Mouse (Mus musculus): ENCODE measurements around the gene Ddx54. TPM values are rescaled to one million over a fixed set of nuclear protein-coding genes. Genes with fewer than 3 reads are reported as not detected.

The Ddx54 gene
- 34.8 and 38.6 TPM in 2 replicates for polyA plus RNA-seq (2015; fragmentation: Nextera tagmentation; extraction: Ambion mirVana)

DNA sequence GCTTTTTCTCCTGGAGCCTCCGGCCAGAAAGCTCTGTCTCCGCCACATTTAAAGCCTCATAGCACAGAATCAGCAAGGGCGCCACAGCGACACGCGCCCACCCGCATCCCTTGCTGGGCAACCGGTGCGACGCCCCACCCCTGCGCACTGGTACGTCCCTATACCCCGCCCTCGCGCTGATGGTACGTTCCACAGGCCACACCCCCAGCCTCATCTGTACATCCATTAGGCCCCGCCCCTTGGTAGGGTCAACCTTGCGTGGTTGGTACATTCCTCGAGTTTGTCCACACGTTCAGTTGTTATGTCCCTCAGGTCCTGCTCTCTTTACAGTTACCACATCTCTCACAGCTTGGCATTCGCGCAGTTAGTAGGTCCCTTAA lies at the start of gene Ddx54, which contains the start of gene Rita1:
TSS of gene Ddx54 (plus strand) at position 298 of the 380 bp plus-strand sequence.
TSS of gene Rita1 (minus strand) at position 148 of the 380 bp plus-strand sequence.
- ATAC-seq (replicated peaks; ENCODE audit: low FRiP score, low read depth) (peak; percentile 87), DNase-seq (ENCODE audit: low spot score) (peak; percentile 99)
- H3K9me3 ChIP-seq (replicated peaks; ENCODE audit: low read length) = no peaks in the 10 kb centered on the region
- H3K4me1 ChIP-seq (replicated peaks; ENCODE audit: insufficient read depth, low read length) = peaks cover 11% of the 10 kb centered on the region; the same call in 1 of the 2 replicates
- H3K27me3 ChIP-seq (ENCODE audit: insufficient read depth, low read length) = no peaks in the 10 kb centered on the region
- H3K4me3 ChIP-seq (replicated peaks; ENCODE audit: low read depth, low read length) = peak within 1 kb of the TSS; percentile 59
- WGBS = 1% methylated on average over 22 of the region's 22 CpGs
- peak within 1 kb of the TSS; percentile 70 for H3K9ac ChIP-seq (ENCODE audit: low read depth, low read length)
- peak within 1 kb of the TSS; percentile 92 for H3K4me2 ChIP-seq (ENCODE audit: low read length)
- no peak for TF ChIP-seq CTCF (IDR thresholded peaks at IDR 0.05; ENCODE audit: low read depth)
- H3K36me3 ChIP-seq (ENCODE audit: insufficient read depth, low read length) = 0 out of 2 replicates have a peak, but pooled peaks cover 8% of the 10 kb centered on the region
- peak within 1 kb of the TSS; percentile 85 for H3K27ac ChIP-seq

DNA sequence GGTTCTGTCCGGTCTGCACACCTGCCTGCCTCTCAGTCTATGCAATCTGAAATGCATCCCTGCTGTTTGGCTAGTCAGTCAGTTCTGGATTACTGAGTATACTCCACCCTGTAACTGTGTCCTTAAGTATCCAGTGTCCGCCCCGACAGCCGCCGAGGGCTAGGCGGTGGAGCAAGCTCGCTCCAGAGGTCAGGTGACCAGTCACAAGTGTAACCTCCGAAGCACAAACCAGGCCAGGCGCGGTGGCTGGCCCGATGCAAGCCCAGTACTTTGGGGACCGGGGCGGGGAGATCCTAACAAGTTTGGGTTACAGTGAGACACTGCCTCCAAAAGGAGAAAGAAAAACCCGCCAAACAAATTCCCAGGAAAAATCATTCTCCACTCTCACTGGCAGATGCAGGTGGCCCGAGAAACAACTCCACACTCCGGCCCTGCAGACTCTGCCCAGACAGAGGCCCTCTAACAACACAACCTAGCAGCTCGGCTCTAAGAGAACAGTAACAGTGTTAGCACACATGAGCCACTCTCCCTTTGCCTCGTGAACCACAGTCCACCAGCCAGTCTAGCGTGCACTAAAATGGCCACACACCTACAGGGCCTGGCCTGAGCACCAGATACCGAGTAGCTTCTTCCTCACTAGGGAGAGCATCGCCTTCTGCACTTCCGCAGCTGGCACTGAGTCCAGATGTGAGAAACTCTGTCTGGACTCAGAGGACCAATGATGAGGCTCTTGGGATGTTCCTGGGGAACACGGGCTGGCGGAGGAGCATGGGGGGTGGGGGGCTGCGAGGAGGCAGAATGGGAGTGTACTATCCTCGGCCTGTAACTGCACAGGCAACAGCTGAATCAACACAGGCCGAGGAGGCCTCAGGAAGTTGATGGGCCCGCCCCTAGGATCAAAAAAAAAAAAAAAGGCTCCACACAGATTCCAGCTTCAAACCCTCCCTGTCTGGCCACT lies 49.3 kb upstream of the Ddx54 start:
- WGBS = 17% methylated on average over 28 of the region's 28 CpGs
- Histone ChIP-seq H3K9me3 (replicated peaks; ENCODE audit: low read length) (no peaks in the 10 kb centered on the region), H3K27ac (peak overlapping the region; percentile 84), H3K27me3 (ENCODE audit: insufficient read depth, low read length) (no peaks in the 10 kb centered on the region), H3K36me3 (ENCODE audit: insufficient read depth, low read length) (no peaks in the 10 kb centered on the region), H3K4me3 (replicated peaks; ENCODE audit: low read depth, low read length) (no peak overlapping the region), H3K4me1 (replicated peaks; ENCODE audit: insufficient read depth, low read length) (peaks cover 69% of the 10 kb centered on the region), H3K4me2 (ENCODE audit: low read length) (peak overlapping the region; percentile 21; the same call in 1 of the 2 replicates), H3K9ac (ENCODE audit: low read depth, low read length) (peak overlapping the region; percentile 8; the same call in 1 of the 2 replicates)
- peak; percentile 53; the same call in 1 of the 2 replicates for ATAC-seq (replicated peaks; ENCODE audit: low FRiP score, low read depth)
- DNase-seq (ENCODE audit: low spot score) = peak; percentile 93
- no peak for TF ChIP-seq CTCF (IDR thresholded peaks at IDR 0.05; ENCODE audit: low read depth)

DNA sequence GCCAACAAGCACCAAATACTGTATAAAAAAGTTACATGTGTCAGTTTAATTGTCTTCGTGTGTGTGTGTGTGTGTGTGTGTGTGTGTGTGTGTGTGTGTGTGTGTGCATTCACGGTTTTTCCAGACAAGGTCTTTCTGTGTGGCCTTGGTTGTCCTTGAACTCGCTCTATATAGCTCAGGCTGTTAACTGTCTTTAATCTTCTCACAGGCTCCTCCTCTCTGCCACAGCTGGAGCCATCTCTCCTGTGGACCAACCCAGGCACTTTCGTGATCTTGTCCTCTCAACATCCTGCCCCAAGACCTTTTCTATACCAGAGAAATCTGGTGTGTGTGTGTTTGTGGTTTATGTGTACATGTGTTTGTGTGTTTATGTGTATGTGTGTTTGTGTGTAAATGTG lies 48.6 kb upstream of the Ddx54 start:
- 29% methylated on average over 4 of the region's 4 CpGs for WGBS
- H3K4me1 ChIP-seq (replicated peaks; ENCODE audit: insufficient read depth, low read length) = peaks cover 71% of the 10 kb centered on the region
- TF ChIP-seq CTCF (IDR thresholded peaks at IDR 0.05; ENCODE audit: low read depth) = no peak

GRCm38 (mm10) chr5:120565171-120565905 lies 47.2 kb upstream of the Ddx54 start:
- DNase-seq (ENCODE audit: low spot score) (peak; percentile 53), ATAC-seq (replicated peaks; ENCODE audit: low FRiP score, low read depth) (no peak)
- no peak for TF ChIP-seq CTCF (IDR thresholded peaks at IDR 0.05; ENCODE audit: low read depth)
- Histone ChIP-seq H3K9ac (ENCODE audit: low read depth, low read length) (0 out of 2 replicates have a peak overlapping the region, but pooled peaks have one; percentile 2), H3K36me3 (ENCODE audit: insufficient read depth, low read length) (0 out of 2 replicates have a peak, but pooled peaks cover 2% of the 10 kb centered on the region), H3K9me3 (replicated peaks; ENCODE audit: low read length) (no peaks in the 10 kb centered on the region), H3K4me3 (replicated peaks; ENCODE audit: low read depth, low read length) (no peak overlapping the region), H3K4me1 (replicated peaks; ENCODE audit: insufficient read depth, low read length) (peaks cover 66% of the 10 kb centered on the region), H3K27me3 (ENCODE audit: insufficient read depth, low read length) (no peaks in the 10 kb centered on the region), H3K27ac (peak overlapping the region; percentile 57), H3K4me2 (ENCODE audit: low read length) (no peak overlapping the region)
- WGBS = 46% methylated on average over 15 of the region's 15 CpGs

More for the DNA sequence above, 48.6 kb upstream of the Ddx54 start:
- no peaks in the 10 kb centered on the region for H3K9me3 ChIP-seq (replicated peaks; ENCODE audit: low read length)
- DNase-seq (ENCODE audit: low spot score) (no peak), ATAC-seq (replicated peaks; ENCODE audit: low FRiP score, low read depth) (no peak)
- no peak overlapping the region for H3K4me3 ChIP-seq (replicated peaks; ENCODE audit: low read depth, low read length)
- H3K36me3 ChIP-seq (ENCODE audit: insufficient read depth, low read length) = 0 out of 2 replicates have a peak, but pooled peaks cover under 1% of the 10 kb centered on the region
- peak overlapping the region; percentile 84 for H3K27ac ChIP-seq
- H3K27me3 ChIP-seq (ENCODE audit: insufficient read depth, low read length) = no peaks in the 10 kb centered on the region
- H3K4me2 ChIP-seq (ENCODE audit: low read length) = no peak overlapping the region
- H3K9ac ChIP-seq (ENCODE audit: low read depth, low read length) = no peak overlapping the region

GRCm38 (mm10) chr5:120566101-120566500 lies 46.4 kb upstream of the Ddx54 start:
- Histone ChIP-seq H3K9ac (ENCODE audit: low read depth, low read length) (peak overlapping the region; percentile 2; the same call in 1 of the 2 replicates), H3K27ac (peak overlapping the region; percentile 57; the same call in 1 of the 2 replicates), H3K27me3 (ENCODE audit: insufficient read depth, low read length) (no peaks in the 10 kb centered on the region), H3K4me2 (ENCODE audit: low read length) (no peak overlapping the region), H3K9me3 (replicated peaks; ENCODE audit: low read length) (no peaks in the 10 kb centered on the region), H3K4me3 (replicated peaks; ENCODE audit: low read depth, low read length) (no peak overlapping the region), H3K4me1 (replicated peaks; ENCODE audit: insufficient read depth, low read length) (peaks cover 73% of the 10 kb centered on the region), H3K36me3 (ENCODE audit: insufficient read depth, low read length) (0 out of 2 replicates have a peak, but pooled peaks cover 2% of the 10 kb centered on the region)
- no peak for ATAC-seq (replicated peaks; ENCODE audit: low FRiP score, low read depth)
- DNase-seq (ENCODE audit: low spot score) = no peak
- 69% methylated on average over 5 of the region's 5 CpGs for WGBS
- no peak for TF ChIP-seq CTCF (IDR thresholded peaks at IDR 0.05; ENCODE audit: low read depth)
